ENCODE assay signal across 15 mouse cellular contexts in the genomic region with DNA sequence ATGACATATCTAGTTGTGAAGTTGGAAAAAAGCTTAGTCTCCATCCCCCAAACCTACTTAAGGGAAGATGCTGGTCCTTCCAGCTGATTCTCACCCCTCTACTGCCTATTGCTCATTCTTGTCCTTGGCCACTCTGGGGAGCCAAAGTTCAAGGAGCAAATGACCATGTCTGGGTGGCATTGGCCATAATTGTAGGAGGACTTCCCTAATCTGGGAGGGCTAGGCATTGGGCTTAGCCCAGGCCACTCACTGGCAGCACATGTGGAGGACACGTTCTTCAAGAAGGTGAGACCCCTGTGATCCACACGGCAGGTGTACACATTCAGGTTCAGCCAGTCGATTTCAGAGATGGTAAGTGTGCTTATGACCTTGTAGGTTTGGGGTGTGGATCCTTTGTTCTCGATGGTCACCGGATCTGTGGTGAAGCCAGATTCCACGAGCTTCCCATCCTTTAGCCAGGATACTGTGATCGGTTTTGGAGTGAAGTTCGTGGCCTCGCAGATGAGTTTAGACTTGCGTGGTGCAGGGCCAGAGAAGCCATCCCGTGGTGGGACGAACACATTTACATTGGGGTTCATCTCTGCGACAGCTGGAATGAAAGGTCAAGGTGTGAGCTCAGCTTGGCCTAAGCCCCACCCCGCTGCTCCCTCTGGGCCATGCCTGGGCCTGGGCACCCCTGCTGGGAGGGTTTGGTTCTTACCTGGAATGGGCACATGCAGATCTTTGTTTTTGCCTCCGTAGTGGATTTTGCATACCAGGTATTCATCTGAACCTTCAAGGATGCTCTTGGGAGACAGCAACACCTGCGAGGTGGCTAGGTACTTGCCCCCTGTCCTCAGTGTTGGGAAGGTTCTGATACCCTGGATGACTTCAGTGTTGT.
"Had no signal": no experiment of that assay in that cellular context is flagged by ENCODE, and none has a peak within 500 bp of the region (broad histone marks: within the 10 kb centered on the region; RNA-seq: fewer than 3 reads in every experiment).

No protein-coding gene starts in this region.

- ATAC-seq: lung, postnatal 0 days; midbrain, embryonic 13.5 days had no signal

- DNase-seq: kidney, adult 18-20 months; kidney, postnatal 10 days; kidney, postnatal 4 days; left cerebral cortex, postnatal 4 days; lung, adult 2 months; lung, postnatal 36 days; thymus, postnatal 25 days had no signal

- H3K4me3 ChIP-seq: layer of hippocampus, adult 2 months; limb, embryonic 13.5 days; liver, embryonic 15.5 days; midbrain, embryonic 13.5 days; myocyte; neural tube, embryonic 15.5 days had no signal

- H3K27ac ChIP-seq: layer of hippocampus, adult 2 months; limb, embryonic 13.5 days; liver, embryonic 15.5 days; midbrain, embryonic 13.5 days; neural tube, embryonic 15.5 days had no signal

- H3K4me2 ChIP-seq: limb, embryonic 13.5 days; liver, embryonic 11.5 days; liver, embryonic 15.5 days; midbrain, embryonic 13.5 days; neural tube, embryonic 15.5 days had no signal

- H3K4me1 ChIP-seq: limb, embryonic 13.5 days; liver, embryonic 15.5 days; midbrain, embryonic 13.5 days; neural tube, embryonic 15.5 days had no signal

- H3K9ac ChIP-seq: limb, embryonic 13.5 days; liver, embryonic 15.5 days; midbrain, embryonic 13.5 days; neural tube, embryonic 15.5 days had no signal

- H3K27me3 ChIP-seq: limb, embryonic 13.5 days; liver, embryonic 15.5 days; midbrain, embryonic 13.5 days; neural tube, embryonic 15.5 days had no signal

- H3K9me3 ChIP-seq: limb, embryonic 13.5 days; liver, embryonic 15.5 days; neural tube, embryonic 15.5 days had no signal

- H3K36me3 ChIP-seq: limb, embryonic 13.5 days; liver, embryonic 15.5 days; midbrain, embryonic 13.5 days; neural tube, embryonic 15.5 days had no signal
